Mouse (Mus musculus) cerebellum, adult 11 months (tissue): ENCODE data around the gene Snx29.

Experiments used
- DNase-seq: peaks from one replicate; pipeline ENCODE4 v3.0.0; 2022

Gene Snx29

GRCm38 (mm10) chr16:11646745-11647289 lies 324.1 kb downstream of the Snx29 start:
- DNase-seq, result no peak

- no peak for DNase-seq
These were observed 325.5 kb downstream of the Snx29 start for GRCm38 (mm10) chr16:11648169-11648688.

GRCm38 (mm10) chr16:11652686-11653366 lies 330.1 kb downstream of the Snx29 start:
- no peak for DNase-seq

- DNase-seq, result no peak
These were observed 333.2 kb downstream of the Snx29 start for GRCm38 (mm10) chr16:11655893-11656292.

- DNase-seq, result no peak
These were observed 334.4 kb downstream of the Snx29 start for GRCm38 (mm10) chr16:11657111-11657510.

- no peak for DNase-seq
These were observed 336.5 kb downstream of the Snx29 start for GRCm38 (mm10) chr16:11659111-11659720.

GRCm38 (mm10) chr16:11664896-11665705 lies 342.4 kb downstream of the Snx29 start:
- no peak for DNase-seq

- no peak for DNase-seq
These were observed 343.2 kb downstream of the Snx29 start for GRCm38 (mm10) chr16:11665869-11666268.

- DNase-seq, result no peak
These were observed 345.7 kb downstream of the Snx29 start for GRCm38 (mm10) chr16:11668375-11668774.

- no peak for DNase-seq
These were observed 346.2 kb downstream of the Snx29 start for GRCm38 (mm10) chr16:11668878-11669277.

GRCm38 (mm10) chr16:11670251-11670970 lies 347.7 kb downstream of the Snx29 start:
- DNase-seq, result peak; percentile 63

- peak; percentile 52 for DNase-seq
These were observed 348.2 kb downstream of the Snx29 start for GRCm38 (mm10) chr16:11670971-11671310.

- no peak for DNase-seq
These were observed 353.3 kb downstream of the Snx29 start for GRCm38 (mm10) chr16:11676006-11676405.

GRCm38 (mm10) chr16:11685264-11685663 lies 362.6 kb downstream of the Snx29 start:
- DNase-seq, result no peak

- DNase-seq, result no peak
These were observed 363.1 kb downstream of the Snx29 start for GRCm38 (mm10) chr16:11685735-11686340.

- DNase-seq, result no peak
These were observed 365.1 kb downstream of the Snx29 start for GRCm38 (mm10) chr16:11687836-11688235.

GRCm38 (mm10) chr16:11688281-11689005 lies 365.7 kb downstream of the Snx29 start:
- DNase-seq, result no peak

- no peak for DNase-seq
These were observed 367.4 kb downstream of the Snx29 start for GRCm38 (mm10) chr16:11690097-11690496.

- no peak for DNase-seq
These were observed 368.0 kb downstream of the Snx29 start for GRCm38 (mm10) chr16:11690756-11691155.

- no peak for DNase-seq
These were observed 368.9 kb downstream of the Snx29 start for GRCm38 (mm10) chr16:11691487-11692200.

- no peak for DNase-seq
These were observed 370.0 kb downstream of the Snx29 start for GRCm38 (mm10) chr16:11692744-11693143.
